Mouse (Mus musculus) forebrain, embryonic 14.5 days (tissue): ENCODE results near the gene 4930558K02Rik. TPM values are rescaled to one million over a fixed set of nuclear protein-coding genes. Genes with fewer than 3 reads are reported as not detected.

Experiments used
- ATAC-seq: fragments of 200-750 bp; cut with Nextera tagmentation; 2 replicates; pipeline ENCODE4 v1.8.0; 2017; ENCODE audit warnings: mild to moderate bottlenecking, moderate library complexity
- DNase-seq: peaks from one replicate; pipeline ENCODE4 v3.0.0-alpha.2; 2015; ENCODE audit warnings: low spot score
- H3K27ac ChIP-seq: fragments of 300-500 bp; sonication (generic); 2 replicates; pipeline ENCODE4 v1.5.1; 2014; ENCODE audit warnings: low read depth, mild to moderate bottlenecking, control low read depth, low read length, moderate library complexity
- H3K27me3 ChIP-seq: fragments of 300-500 bp; sonication (generic); replicated peaks from 2 replicates; pipeline ENCODE4 v1.6.1; 2014; ENCODE audit warnings: low read length, control low read depth, mixed read lengths; ENCODE audit not compliant: control insufficient read depth, insufficient read depth
- H3K36me3 ChIP-seq: fragments of 300-500 bp; sonication (generic); 2 replicates; pipeline ENCODE4 v1.6.1; 2014; ENCODE audit warnings: low read length, control low read depth; ENCODE audit not compliant: control insufficient read depth, insufficient read depth
- H3K4me1 ChIP-seq: fragments of 300-500 bp; sonication (generic); 2 replicates; pipeline ENCODE4 v1.6.1; 2014; ENCODE audit warnings: antibody characterized with exemption, low read length, control low read depth; ENCODE audit not compliant: control insufficient read depth, insufficient read depth
- H3K4me2 ChIP-seq: fragments of 300-500 bp; sonication (generic); 2 replicates; pipeline ENCODE4 v1.6.1; 2014; ENCODE audit warnings: mild to moderate bottlenecking, control low read depth, low read length
- H3K4me3 ChIP-seq: fragments of 300-500 bp; sonication (generic); 2 replicates; pipeline ENCODE4 v1.5.1; 2014; ENCODE audit warnings: low read depth, low read length, control low read depth
- H3K9ac ChIP-seq: fragments of 300-500 bp; sonication (generic); 2 replicates; pipeline ENCODE4 v1.6.1; 2014; ENCODE audit warnings: mild to moderate bottlenecking, low read length, control low read depth, moderate library complexity
- H3K9me3 ChIP-seq: fragments of 300-500 bp; sonication (generic); replicated peaks from 2 replicates; pipeline ENCODE4 v1.6.1; 2016; ENCODE audit warnings: low read length, control low read depth, mixed read lengths; ENCODE audit not compliant: control insufficient read depth
- WGBS: fragments of 180-500 bp; shearing (Covaris S2); extraction: QIAGEN DNeasy Blood & Tissue Kit; methylation state at CpG from one replicate; pipeline ENCODE4 v1.1.7; 2014; 5-methylcytosine and 5-hydroxymethylcytosine counted together
- polyA plus RNA-seq: library from polyadenylated mRNA; unstranded; fragments of >200 nt; fragmentation: Nextera tagmentation; extraction: Ambion mirVana; gene quantifications from 2 replicates; pipeline ENCODE4 v1.2.1, GENCODE M21; 2014

Gene 4930558K02Rik
- polyA plus RNA-seq, result 0.18 TPM in 1 of 2 replicates, not detected in the other

GRCm38 (mm10) chr1:161979536-161979935 lies at the start of gene 4930558K02Rik:
TSS of gene 4930558K02Rik (minus strand) at chr1:161979636.
- no peaks in the 10 kb centered on the region for H3K36me3 ChIP-seq
- no peaks in the 10 kb centered on the region for H3K9me3 ChIP-seq
- DNase-seq (no peak), ATAC-seq (no peak)
- H3K9ac ChIP-seq, result no peak within 1 kb of the TSS
- H3K4me3 ChIP-seq, result no peak within 1 kb of the TSS
- H3K27me3 ChIP-seq, result no peaks in the 10 kb centered on the region
- 71% methylated on average over 1 of the region's 1 CpGs for WGBS
- no peak within 1 kb of the TSS for H3K4me2 ChIP-seq
- no peak within 1 kb of the TSS for H3K27ac ChIP-seq
- H3K4me1 ChIP-seq, result no peaks in the 10 kb centered on the region

DNA sequence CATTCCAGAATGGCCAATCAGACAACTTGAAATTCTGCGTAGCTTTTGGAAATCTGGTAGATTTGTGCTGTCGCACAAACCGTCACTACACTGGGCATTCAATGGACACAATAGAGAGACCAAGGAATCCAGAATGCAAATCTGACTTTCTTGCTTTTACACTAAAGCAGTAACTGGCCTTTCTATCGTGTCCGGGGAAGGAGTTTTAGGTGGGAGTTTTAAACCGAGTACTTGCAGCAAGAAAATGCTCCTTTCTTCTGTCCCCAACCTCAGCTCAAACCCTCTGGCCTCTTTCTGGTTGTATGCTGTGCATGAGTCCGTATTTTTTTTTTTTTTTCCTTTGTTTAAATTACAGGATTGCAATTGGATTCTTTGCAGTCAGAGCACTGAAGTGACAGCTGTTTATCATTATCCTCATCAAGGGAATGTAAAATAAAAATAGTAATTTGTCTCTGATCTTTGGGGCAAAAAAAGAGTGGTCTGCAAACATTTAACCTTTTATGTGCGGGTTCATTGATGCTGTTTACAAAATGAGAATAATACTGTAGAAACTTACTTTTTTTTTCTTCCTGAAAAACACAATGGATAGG lies 44.3 kb upstream of the 4930558K02Rik start:
- H3K4me2 ChIP-seq, result no peak overlapping the region
- H3K4me3 ChIP-seq, result no peak overlapping the region
- ATAC-seq (no peak), DNase-seq (no peak)
- no peaks in the 10 kb centered on the region for H3K9me3 ChIP-seq
- no peak overlapping the region for H3K27ac ChIP-seq
- H3K36me3 ChIP-seq, result no peaks in the 10 kb centered on the region
- H3K27me3 ChIP-seq, result no peaks in the 10 kb centered on the region
- 64% methylated on average over 8 of the region's 8 CpGs for WGBS
- no peak overlapping the region for H3K9ac ChIP-seq
- H3K4me1 ChIP-seq, result peaks cover 6% of the 10 kb centered on the region; the same call in 1 of the 2 replicates

DNA sequence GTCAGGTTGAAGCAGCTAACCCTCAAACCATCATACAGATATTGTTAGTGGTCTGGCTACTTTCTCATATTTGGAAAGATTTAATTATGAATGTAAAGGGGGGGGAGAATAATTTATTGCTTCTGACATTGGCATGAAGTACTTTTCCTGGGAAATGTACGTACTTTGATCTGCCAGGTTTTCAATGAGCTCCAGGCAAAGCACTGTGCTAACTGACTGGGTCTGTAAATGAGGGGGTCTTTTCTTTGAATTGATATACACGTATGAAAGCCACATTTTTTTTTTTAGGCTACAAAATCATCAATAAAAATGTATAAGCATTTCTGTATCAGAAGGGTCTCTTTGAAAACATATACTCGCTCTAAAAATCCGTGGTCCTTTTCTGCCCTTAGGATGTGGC lies 41.3 kb upstream of the 4930558K02Rik start:
- Histone ChIP-seq H3K9me3 (no peaks in the 10 kb centered on the region), H3K27me3 (no peaks in the 10 kb centered on the region), H3K9ac (no peak overlapping the region), H3K4me3 (no peak overlapping the region), H3K4me2 (no peak overlapping the region), H3K4me1 (peaks cover 6% of the 10 kb centered on the region; the same call in 1 of the 2 replicates), H3K36me3 (no peaks in the 10 kb centered on the region), H3K27ac (no peak overlapping the region)
- DNase-seq, result no peak
- 56% methylated on average over 4 of the region's 4 CpGs for WGBS
- peak; percentile 58; the same call in 1 of the 2 replicates for ATAC-seq

GRCm38 (mm10) chr1:162020303-162020731 lies 40.9 kb upstream of the 4930558K02Rik start:
- Histone ChIP-seq H3K27me3 (no peaks in the 10 kb centered on the region), H3K9ac (no peak overlapping the region), H3K4me1 (peaks cover 6% of the 10 kb centered on the region; the same call in 1 of the 2 replicates), H3K27ac (0 out of 2 replicates have a peak overlapping the region, but pooled peaks have one; percentile 1), H3K36me3 (no peaks in the 10 kb centered on the region), H3K4me3 (no peak overlapping the region), H3K4me2 (no peak overlapping the region), H3K9me3 (no peaks in the 10 kb centered on the region)
- DNase-seq (no peak), ATAC-seq (peak; percentile 31; the same call in 1 of the 2 replicates)
- 36% methylated on average over 7 of the region's 7 CpGs for whole genome bisulfite sequencing

- H3K4me2 ChIP-seq, result no peak overlapping the region
- ATAC-seq (no peak), DNase-seq (no peak)
- H3K4me1 ChIP-seq, result peaks cover 6% of the 10 kb centered on the region; the same call in 1 of the 2 replicates
- H3K36me3 ChIP-seq, result no peaks in the 10 kb centered on the region
- H3K27ac ChIP-seq, result no peak overlapping the region
- no peaks in the 10 kb centered on the region for H3K9me3 ChIP-seq
- no peak overlapping the region for H3K9ac ChIP-seq
- 92% methylated on average over 6 of the region's 6 CpGs for WGBS
- H3K4me3 ChIP-seq, result no peak overlapping the region
- no peaks in the 10 kb centered on the region for H3K27me3 ChIP-seq
Observed at GRCm38 (mm10) chr1:162018601-162018977, 39.2 kb upstream of the 4930558K02Rik start.

GRCm38 (mm10) chr1:162017975-162018600 lies 38.7 kb upstream of the 4930558K02Rik start:
- H3K27me3 ChIP-seq, result no peaks in the 10 kb centered on the region
- H3K4me3 ChIP-seq, result no peak overlapping the region
- H3K9me3 ChIP-seq, result no peaks in the 10 kb centered on the region
- no peak for DNase-seq
- no peak overlapping the region for H3K27ac ChIP-seq
- H3K4me1 ChIP-seq, result peaks cover 6% of the 10 kb centered on the region; the same call in 1 of the 2 replicates
- no peak overlapping the region for H3K9ac ChIP-seq
- no peak overlapping the region for H3K4me2 ChIP-seq
- no peaks in the 10 kb centered on the region for H3K36me3 ChIP-seq
- WGBS, result 91% methylated on average over 13 of the region's 13 CpGs
- ATAC-seq, result no peak

- no peak overlapping the region for H3K27ac ChIP-seq
- no peak overlapping the region for H3K4me3 ChIP-seq
- no peaks in the 10 kb centered on the region for H3K36me3 ChIP-seq
- peaks cover 6% of the 10 kb centered on the region; the same call in 1 of the 2 replicates for H3K4me1 ChIP-seq
- no peaks in the 10 kb centered on the region for H3K27me3 ChIP-seq
- ATAC-seq (no peak), DNase-seq (no peak)
- H3K4me2 ChIP-seq, result no peak overlapping the region
- no peak overlapping the region for H3K9ac ChIP-seq
- no peaks in the 10 kb centered on the region for H3K9me3 ChIP-seq
- WGBS, result 49% methylated on average over 7 of the region's 7 CpGs
Observed at GRCm38 (mm10) chr1:162016982-162017381, 37.5 kb upstream of the 4930558K02Rik start.

DNA sequence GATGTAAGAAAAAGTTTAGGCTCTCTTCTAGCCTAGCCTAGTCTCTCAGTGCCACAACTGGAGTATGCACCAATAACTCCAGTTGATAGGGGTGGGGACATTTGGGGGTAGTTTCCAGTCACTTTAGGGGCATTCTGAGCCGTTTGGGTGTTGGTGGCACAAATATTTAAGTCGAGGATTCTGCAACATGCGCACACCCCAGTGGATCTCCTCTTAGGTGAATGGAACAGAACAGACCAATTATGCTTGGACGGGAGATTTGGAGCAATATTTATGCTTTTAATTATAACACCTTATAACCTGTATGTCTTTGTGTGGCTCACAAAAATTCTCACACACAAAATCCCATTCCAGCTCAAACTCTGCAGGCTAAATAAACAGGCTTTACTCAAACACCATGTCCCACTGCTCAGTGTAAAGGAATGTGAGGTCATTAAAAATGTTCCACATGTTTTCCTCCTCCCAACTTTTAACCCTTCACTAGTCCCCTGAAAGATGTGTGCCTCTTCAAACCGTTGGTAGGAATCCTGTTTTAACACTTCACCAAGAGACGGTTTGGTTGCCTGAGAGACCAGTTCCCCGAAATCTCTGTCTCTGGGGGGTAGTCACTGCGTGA lies 35.9 kb upstream of the 4930558K02Rik start:
- 57% methylated on average over 8 of the region's 8 CpGs for WGBS
- Histone ChIP-seq H3K9ac (no peak overlapping the region), H3K9me3 (no peaks in the 10 kb centered on the region), H3K4me2 (no peak overlapping the region), H3K4me1 (peaks cover 4% of the 10 kb centered on the region; the same call in 1 of the 2 replicates), H3K27me3 (no peaks in the 10 kb centered on the region), H3K36me3 (no peaks in the 10 kb centered on the region), H3K4me3 (no peak overlapping the region), H3K27ac (no peak overlapping the region)
- no peak for DNase-seq
- ATAC-seq, result no peak

- 86% methylated on average over 4 of the region's 4 CpGs for WGBS
Observed at GRCm38 (mm10) chr1:162013561-162013960, 34.1 kb upstream of the 4930558K02Rik start.

More at GRCm38 (mm10) chr1:162013561-162013960, 34.1 kb upstream of the 4930558K02Rik start:
- H3K27ac ChIP-seq, result no peak overlapping the region
- no peak overlapping the region for H3K4me2 ChIP-seq
- no peak overlapping the region for H3K9ac ChIP-seq
- DNase-seq, result no peak
- H3K9me3 ChIP-seq, result no peaks in the 10 kb centered on the region
- H3K36me3 ChIP-seq, result no peaks in the 10 kb centered on the region
- H3K4me3 ChIP-seq, result no peak overlapping the region
- H3K4me1 ChIP-seq, result no peaks in the 10 kb centered on the region
- no peaks in the 10 kb centered on the region for H3K27me3 ChIP-seq
- ATAC-seq, result no peak
